Mouse (Mus musculus) embryonic facial prominence, embryonic 13.5 days (tissue): Measurements from ENCODE around the gene Ucn2. TPM values are rescaled to one million over a fixed set of nuclear protein-coding genes. Genes with fewer than 3 reads are reported as not detected.

Experiments
- ATAC-seq: fragments of 200-750 bp; cut with Nextera tagmentation; 2 replicates; pipeline ENCODE4 v1.8.0; 2017; ENCODE audit warnings: low read depth; ENCODE audit not compliant: insufficient number of reproducible peaks, insufficient read depth, low FRiP score, low TSS enrichment
- H3K27ac ChIP-seq: fragments of 300-500 bp; sonication (generic); 2 replicates; pipeline ENCODE4 v1.5.1; 2015; ENCODE audit warnings: moderate library complexity, mild to moderate bottlenecking, inconsistent platforms
- H3K27me3 ChIP-seq: fragments of 300-500 bp; sonication (generic); 2 replicates; pipeline ENCODE4 v1.6.1; 2015; ENCODE audit warnings: mild to moderate bottlenecking, inconsistent platforms
- H3K36me3 ChIP-seq: fragments of 300-500 bp; sonication (generic); 2 replicates; pipeline ENCODE4 v1.6.1; 2015; ENCODE audit warnings: mild to moderate bottlenecking, inconsistent platforms
- H3K4me1 ChIP-seq: fragments of 300-500 bp; sonication (generic); 2 replicates; pipeline ENCODE4 v1.6.1; 2015; ENCODE audit warnings: inconsistent platforms
- H3K4me2 ChIP-seq: fragments of 300-500 bp; sonication (generic); 2 replicates; pipeline ENCODE4 v1.6.1; 2015; ENCODE audit warnings: moderate library complexity, mild to moderate bottlenecking, inconsistent platforms
- H3K4me3 ChIP-seq: fragments of 300-500 bp; sonication (generic); 2 replicates; pipeline ENCODE4 v1.5.1; 2015; ENCODE audit warnings: mild to moderate bottlenecking, inconsistent platforms
- H3K9ac ChIP-seq: fragments of 300-500 bp; sonication (generic); 2 replicates; pipeline ENCODE4 v1.6.1; 2015; ENCODE audit warnings: mild to moderate bottlenecking, inconsistent platforms
- H3K9me3 ChIP-seq: fragments of 300-500 bp; sonication (generic); 2 replicates; pipeline ENCODE4 v1.6.1; 2016; ENCODE audit warnings: inconsistent platforms
- WGBS: fragments of 180-500 bp; shearing (Covaris S2); methylation state at CpG from one replicate; pipeline ENCODE4 v1.1.7; 2015; ENCODE audit warnings: mixed read lengths; 5-methylcytosine and 5-hydroxymethylcytosine counted together
- polyA plus RNA-seq: library from polyadenylated mRNA; unstranded; fragments of >200 nt; fragmentation: Nextera tagmentation; extraction: Ambion mirVana; gene quantifications from 2 replicates; pipeline ENCODE4 v1.2.1, GENCODE M21; 2015

The Ucn2 gene
- polyA plus RNA-seq, 1 experiment from 2014 or later = 0.83 TPM

DNA sequence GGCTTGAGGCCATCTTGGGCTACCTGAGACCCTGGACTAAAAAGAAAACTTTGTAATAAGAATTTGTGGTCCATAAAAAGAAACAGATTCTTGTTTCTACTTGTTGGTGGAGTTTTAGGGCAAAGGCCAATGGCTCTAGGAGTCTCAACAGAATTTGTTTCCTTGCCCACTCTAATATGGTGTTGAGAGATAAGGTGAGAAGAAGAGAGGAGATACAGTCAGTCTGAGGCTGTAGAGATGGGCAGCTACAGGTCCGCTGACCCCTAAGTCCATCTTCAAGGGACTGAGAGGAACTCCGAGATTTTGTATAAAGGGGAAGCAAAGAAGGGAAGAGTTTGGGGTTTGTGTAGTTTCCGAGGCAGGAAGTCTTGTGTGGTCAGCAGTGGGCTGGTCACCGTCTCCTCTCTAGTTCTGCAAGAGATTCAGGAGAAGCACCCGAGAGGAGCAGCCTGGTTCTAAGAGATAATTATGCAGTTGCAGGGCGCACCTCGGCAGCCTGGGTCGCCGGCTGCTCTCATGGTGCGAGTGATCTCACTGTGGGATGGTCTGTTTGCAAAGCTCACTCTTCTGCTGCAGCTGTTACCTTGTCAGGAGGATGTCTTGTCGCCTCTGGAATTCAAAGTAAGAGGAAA lies 31.3 kb downstream of the Ucn2 start:
- Histone ChIP-seq H3K9ac (no peak overlapping the region), H3K9me3 (no peaks in the 10 kb centered on the region), H3K27me3 (no peaks in the 10 kb centered on the region), H3K4me3 (no peak overlapping the region), H3K4me1 (no peaks in the 10 kb centered on the region), H3K4me2 (no peak overlapping the region), H3K36me3 (peaks cover 11% of the 10 kb centered on the region), H3K27ac (no peak overlapping the region)
- WGBS = 72% methylated on average over 11 of the region's 11 CpGs
- ATAC-seq = no peak

DNA sequence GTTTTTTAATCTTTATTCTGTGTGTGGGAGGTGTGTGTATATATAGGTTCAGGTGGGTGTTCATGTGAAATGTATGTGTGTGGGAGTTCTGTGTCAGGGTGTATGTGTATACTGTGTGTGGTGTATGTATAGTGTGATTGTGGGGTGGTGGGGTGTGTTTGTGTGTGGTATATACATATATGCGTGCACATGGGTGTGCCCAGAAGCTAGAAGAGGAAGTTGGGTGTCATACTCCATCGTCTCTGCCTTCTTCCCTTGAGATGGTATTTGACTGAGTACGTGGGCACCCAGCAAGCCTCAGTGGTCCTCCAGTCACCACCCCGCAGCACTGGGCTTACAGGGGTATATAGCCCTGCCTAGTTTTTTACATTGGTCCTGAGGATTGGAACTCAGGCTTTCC lies 35.6 kb downstream of the Ucn2 start:
- H3K27me3 ChIP-seq = no peaks in the 10 kb centered on the region
- no peak overlapping the region for H3K9ac ChIP-seq
- H3K27ac ChIP-seq = no peak overlapping the region
- H3K36me3 ChIP-seq = peaks cover 29% of the 10 kb centered on the region
- H3K4me1 ChIP-seq = no peaks in the 10 kb centered on the region
- whole genome bisulfite sequencing = 83% methylated on average over 4 of the region's 4 CpGs
- no peaks in the 10 kb centered on the region for H3K9me3 ChIP-seq
- no peak for ATAC-seq
- no peak overlapping the region for H3K4me3 ChIP-seq
- no peak overlapping the region for H3K4me2 ChIP-seq

DNA sequence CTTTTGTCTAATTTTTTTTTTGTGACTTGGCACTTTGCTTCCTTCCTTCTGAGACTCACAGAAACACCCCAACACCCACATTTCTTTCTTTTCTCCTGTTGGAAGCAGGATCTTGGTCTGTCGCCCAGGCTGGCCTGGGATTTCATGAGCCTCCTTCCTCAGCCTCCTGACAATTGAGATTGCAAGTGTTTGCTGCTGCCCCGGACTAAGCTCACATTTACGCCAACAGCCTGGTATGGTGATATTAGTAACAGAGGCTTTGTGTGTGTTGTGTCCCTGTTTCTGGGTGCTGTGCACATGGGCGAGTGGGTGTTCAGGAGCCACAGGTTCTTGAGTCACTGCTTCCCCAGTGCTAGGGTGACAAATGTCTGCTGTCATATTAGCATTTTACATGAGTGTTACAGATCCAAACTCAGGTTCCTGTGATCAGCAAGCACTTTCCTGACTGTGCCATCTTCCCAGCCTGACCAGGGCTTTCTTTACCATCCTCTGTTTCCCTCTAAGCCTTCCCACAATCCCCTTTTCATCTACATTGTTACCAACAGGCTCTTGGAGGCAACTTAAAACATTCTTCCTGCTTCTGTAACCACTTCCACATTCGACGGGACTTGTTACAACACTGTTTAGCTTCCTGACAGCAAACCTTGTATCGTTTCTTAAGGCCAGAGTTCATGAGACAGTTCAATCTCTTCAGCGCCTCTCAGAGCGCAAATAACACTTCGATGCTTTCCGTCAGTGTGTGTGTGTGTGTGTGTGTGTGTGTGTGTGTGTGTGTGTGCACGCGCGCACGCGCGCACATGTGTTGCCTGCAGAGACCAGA lies 37.3 kb downstream of the Ucn2 start:
- H3K9me3 ChIP-seq = no peaks in the 10 kb centered on the region
- H3K4me2 ChIP-seq = no peak overlapping the region
- no peaks in the 10 kb centered on the region for H3K27me3 ChIP-seq
- H3K9ac ChIP-seq = no peak overlapping the region
- 87% methylated on average over 17 of the region's 17 CpGs for WGBS
- no peak for ATAC-seq
- H3K4me3 ChIP-seq = no peak overlapping the region
- no peaks in the 10 kb centered on the region for H3K4me1 ChIP-seq
- no peak overlapping the region for H3K27ac ChIP-seq
- H3K36me3 ChIP-seq = peaks cover 33% of the 10 kb centered on the region

DNA sequence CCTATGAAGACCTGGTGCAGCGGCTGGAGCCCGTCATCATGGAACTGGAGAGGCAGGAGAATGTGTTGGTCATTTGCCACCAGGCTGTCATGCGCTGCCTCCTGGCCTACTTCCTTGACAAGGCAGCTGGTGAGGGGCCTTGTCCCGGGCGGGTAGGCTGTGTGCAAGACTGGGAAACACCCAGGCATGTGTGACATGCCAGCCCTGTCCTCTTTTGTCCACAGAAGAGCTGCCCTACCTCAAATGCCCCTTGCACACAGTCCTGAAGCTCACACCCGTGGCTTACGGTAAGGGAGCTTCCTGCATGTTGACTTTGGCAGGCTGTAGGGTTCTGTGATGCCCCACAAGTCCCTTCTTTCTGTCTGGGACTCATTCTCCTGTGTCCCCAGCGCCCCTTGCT lies 41.7 kb downstream of the Ucn2 start:
- Histone ChIP-seq H3K27ac (no peak overlapping the region), H3K4me2 (no peak overlapping the region), H3K9me3 (no peaks in the 10 kb centered on the region), H3K4me1 (no peaks in the 10 kb centered on the region), H3K36me3 (peaks cover 59% of the 10 kb centered on the region), H3K9ac (no peak overlapping the region), H3K27me3 (no peaks in the 10 kb centered on the region), H3K4me3 (no peak overlapping the region)
- ATAC-seq = no peak
- 82% methylated on average over 8 of the region's 8 CpGs for WGBS

DNA sequence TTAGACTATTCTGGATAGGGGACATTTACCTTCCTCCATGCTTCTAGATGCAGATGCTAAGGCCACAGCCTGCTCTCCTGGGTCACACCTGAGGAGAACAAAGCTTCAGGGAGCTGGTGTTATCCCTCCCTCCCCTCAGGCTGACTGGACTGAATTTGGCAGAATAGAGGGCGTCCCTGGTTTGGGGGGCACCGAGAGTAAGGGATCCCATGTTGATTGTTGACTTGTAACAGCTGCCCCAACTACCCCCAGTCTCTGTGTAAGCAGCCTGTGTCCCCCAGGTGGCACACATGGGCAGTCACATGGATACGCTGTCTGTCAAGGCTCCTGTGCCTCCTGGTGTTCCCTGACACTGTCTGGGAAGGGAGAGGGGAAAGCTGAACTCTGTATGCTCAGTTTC lies 42.6 kb downstream of the Ucn2 start:
- H3K36me3 ChIP-seq = peaks cover 56% of the 10 kb centered on the region
- H3K4me2 ChIP-seq = no peak overlapping the region
- no peak overlapping the region for H3K9ac ChIP-seq
- H3K27ac ChIP-seq = no peak overlapping the region
- no peaks in the 10 kb centered on the region for H3K4me1 ChIP-seq
- WGBS = 83% methylated on average over 3 of the region's 3 CpGs
- no peaks in the 10 kb centered on the region for H3K9me3 ChIP-seq
- no peak for ATAC-seq
- no peaks in the 10 kb centered on the region for H3K27me3 ChIP-seq
- H3K4me3 ChIP-seq = no peak overlapping the region

DNA sequence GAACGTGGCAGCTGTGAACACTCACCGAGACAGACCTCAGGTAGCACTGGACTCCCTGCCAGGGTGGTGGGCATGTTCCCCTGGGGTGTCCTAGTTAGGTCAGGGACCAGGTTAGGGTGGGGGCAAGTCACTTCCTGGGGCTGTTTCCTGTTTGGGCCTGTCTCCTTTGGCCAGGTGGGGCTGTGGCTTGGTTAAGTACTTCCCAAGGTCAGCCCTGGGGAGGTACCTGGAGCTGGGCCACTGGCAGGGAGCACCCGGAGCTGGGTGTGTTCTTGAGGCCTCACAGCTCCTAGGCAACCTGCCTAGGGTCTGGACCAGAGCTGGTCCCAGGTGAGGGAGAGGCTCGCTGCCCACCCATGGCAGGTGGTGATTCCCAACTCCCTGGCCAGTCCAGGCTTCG lies 43.1 kb downstream of the Ucn2 start:
- Histone ChIP-seq H3K36me3 (peaks cover 54% of the 10 kb centered on the region), H3K4me3 (no peak overlapping the region), H3K9me3 (no peaks in the 10 kb centered on the region), H3K4me1 (no peaks in the 10 kb centered on the region), H3K27ac (no peak overlapping the region), H3K27me3 (no peaks in the 10 kb centered on the region), H3K9ac (no peak overlapping the region), H3K4me2 (no peak overlapping the region)
- ATAC-seq = no peak
- 73% methylated on average over 5 of the region's 5 CpGs for WGBS

DNA sequence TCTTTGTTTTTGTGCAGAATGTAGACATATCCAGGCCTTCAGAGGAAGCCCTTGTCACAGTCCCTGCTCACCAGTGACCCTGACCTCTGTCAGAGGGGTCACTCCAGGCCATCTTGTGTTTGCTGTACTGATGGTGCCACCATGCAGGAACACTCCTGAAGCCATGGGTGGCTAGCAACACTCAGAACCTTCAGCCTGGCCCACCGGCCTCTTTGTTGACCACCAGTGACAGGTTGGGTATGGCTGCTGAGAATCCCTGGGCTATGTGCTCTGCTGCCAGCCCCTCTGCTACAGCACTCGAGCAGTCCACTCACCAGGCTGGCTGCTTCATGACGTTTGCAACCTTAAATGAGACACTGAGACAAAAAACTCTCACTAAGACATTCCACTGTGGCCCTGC lies 44.5 kb downstream of the Ucn2 start:
- H3K9ac ChIP-seq = no peak overlapping the region
- H3K4me3 ChIP-seq = no peak overlapping the region
- H3K9me3 ChIP-seq = no peaks in the 10 kb centered on the region
- H3K4me1 ChIP-seq = no peaks in the 10 kb centered on the region
- ATAC-seq = no peak
- WGBS = 75% methylated on average over 3 of the region's 3 CpGs
- H3K27ac ChIP-seq = no peak overlapping the region
- no peaks in the 10 kb centered on the region for H3K27me3 ChIP-seq
- no peak overlapping the region for H3K4me2 ChIP-seq
- H3K36me3 ChIP-seq = peaks cover 48% of the 10 kb centered on the region

DNA sequence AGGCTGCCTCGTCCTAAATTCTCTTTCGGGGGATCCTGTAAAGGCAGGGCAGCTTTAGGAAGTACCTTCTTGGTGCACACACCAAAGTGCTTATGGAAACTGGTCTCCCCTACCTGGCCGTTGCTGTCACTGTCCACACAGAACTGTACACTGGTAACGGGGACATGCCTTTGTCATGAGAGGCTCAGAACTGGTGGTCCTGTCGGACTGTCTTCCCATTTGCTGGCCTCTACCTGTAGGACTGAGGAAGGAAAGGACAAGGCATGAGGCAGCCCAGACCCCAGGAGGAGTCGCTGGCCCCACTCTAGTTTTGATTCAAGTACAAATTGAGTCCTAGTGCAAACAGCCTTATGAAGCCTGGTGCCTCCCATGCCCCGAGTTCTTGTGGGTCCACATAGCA lies 45.2 kb downstream of the Ucn2 start:
- no peak overlapping the region for H3K27ac ChIP-seq
- H3K9ac ChIP-seq = no peak overlapping the region
- no peak for ATAC-seq
- H3K4me1 ChIP-seq = no peaks in the 10 kb centered on the region
- H3K4me2 ChIP-seq = no peak overlapping the region
- no peaks in the 10 kb centered on the region for H3K9me3 ChIP-seq
- peaks cover 41% of the 10 kb centered on the region for H3K36me3 ChIP-seq
- H3K27me3 ChIP-seq = no peaks in the 10 kb centered on the region
- WGBS = 95% methylated on average over 7 of the region's 7 CpGs
- no peak overlapping the region for H3K4me3 ChIP-seq

DNA sequence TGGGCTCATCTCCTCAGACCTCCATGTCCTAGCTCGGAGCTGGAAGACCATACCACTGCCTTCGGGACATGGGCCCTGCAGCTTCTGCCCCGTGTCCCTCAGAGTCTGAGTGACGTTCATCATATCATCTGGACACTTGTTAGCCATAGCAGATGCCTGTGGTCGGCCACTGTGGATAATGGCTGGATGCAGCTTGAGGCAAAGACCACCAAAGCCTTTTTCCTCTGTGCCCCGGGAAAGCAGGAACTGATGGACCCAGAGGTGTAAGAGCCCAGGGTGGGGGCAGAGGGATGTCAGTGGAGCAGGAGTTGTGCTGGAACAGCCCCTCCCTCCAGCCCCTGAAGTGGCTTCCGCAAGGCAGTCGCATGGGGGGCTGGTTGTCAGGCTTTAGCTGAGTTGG lies 45.9 kb downstream of the Ucn2 start:
- no peak overlapping the region for H3K4me3 ChIP-seq
- H3K4me2 ChIP-seq = no peak overlapping the region
- H3K4me1 ChIP-seq = no peaks in the 10 kb centered on the region
- H3K27me3 ChIP-seq = no peaks in the 10 kb centered on the region
- ATAC-seq = no peak
- peaks cover 36% of the 10 kb centered on the region for H3K36me3 ChIP-seq
- no peak overlapping the region for H3K27ac ChIP-seq
- H3K9me3 ChIP-seq = no peaks in the 10 kb centered on the region
- WGBS = 80% methylated on average over 8 of the region's 8 CpGs
- H3K9ac ChIP-seq = no peak overlapping the region

DNA sequence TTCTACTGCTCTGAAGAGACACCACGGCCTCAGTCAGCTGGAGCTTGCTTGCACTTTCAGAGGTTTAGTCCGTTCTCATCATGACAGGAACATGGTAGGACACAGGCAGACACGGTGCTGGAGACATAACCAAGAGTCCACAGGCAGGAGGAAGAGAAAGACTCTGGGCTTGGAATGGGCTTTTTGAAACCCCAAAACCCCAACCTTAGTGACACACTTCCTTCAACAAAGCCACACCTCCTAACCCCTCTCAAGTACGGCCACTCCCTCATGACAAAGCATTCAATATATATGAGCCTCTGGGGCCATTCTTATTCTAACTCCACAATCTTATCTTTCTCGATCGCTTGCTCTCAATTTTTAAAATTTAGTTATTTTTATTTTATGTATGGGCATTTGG lies 46.6 kb downstream of the Ucn2 start:
- Histone ChIP-seq H3K27me3 (no peaks in the 10 kb centered on the region), H3K27ac (no peak overlapping the region), H3K9me3 (no peaks in the 10 kb centered on the region), H3K36me3 (peaks cover 28% of the 10 kb centered on the region), H3K9ac (no peak overlapping the region), H3K4me2 (no peak overlapping the region), H3K4me1 (no peaks in the 10 kb centered on the region), H3K4me3 (no peak overlapping the region)
- 85% methylated on average over 6 of the region's 6 CpGs for WGBS
- ATAC-seq = no peak
